Mouse (Mus musculus): ENCODE data around the gene Fam168a.

Gene Fam168a

DNA sequence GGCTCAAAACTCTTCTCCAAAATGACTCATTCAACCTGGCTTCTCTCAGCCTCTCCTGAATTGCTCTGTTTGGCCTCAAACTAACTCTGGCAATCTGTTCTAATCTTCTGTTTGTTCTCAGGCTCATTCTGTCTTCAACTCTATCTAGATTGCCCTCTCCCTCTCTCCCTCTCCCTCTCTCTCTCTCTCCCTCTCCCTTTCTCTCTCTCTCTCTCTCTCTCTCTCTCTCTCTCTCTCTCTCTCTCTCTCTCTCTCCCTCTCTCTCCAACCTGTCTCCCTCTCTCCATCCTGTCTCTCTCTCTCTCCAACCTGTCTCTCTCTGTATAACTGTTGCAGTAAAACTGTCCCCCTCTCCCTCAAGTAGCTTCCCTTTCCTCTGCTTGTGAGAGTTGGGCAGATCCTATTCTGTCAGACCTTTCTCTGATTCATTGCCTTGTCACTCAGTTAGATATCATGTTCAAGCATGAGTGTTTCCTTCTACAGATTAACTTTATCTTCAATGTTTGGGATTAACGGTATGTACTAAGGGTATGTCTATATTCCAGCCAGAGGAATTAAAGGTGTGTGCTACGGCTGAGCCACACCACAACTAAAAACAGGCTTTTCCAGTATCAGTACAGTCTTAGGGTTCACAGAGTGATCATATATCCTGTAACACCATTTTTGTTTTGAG lies 64.4 kb downstream of the Fam168a start:
- no peak for DNase-seq (ENCODE audit: low spot score in 2 of 2)

DNA sequence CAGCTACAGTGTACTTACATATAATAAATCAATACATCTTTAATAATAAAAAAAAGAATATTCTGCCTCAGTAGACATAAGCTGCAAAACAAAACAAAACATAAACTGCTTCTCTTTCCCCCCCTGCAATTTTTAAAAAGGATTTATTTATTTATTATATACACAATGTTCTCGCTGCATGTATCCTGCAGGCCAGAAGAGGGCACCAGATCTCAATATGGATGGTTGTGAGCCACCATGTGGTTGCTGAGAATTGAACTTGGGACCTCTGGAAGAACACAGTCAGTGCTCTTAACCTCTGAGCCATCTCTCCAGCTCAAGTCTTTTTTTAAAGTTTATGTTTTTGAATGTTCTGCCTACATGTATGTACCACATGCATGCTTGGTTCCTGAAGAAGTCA lies 67.8 kb downstream of the Fam168a start:
- no peak for DNase-seq (ENCODE audit: low spot score in 2 of 2)

DNA sequence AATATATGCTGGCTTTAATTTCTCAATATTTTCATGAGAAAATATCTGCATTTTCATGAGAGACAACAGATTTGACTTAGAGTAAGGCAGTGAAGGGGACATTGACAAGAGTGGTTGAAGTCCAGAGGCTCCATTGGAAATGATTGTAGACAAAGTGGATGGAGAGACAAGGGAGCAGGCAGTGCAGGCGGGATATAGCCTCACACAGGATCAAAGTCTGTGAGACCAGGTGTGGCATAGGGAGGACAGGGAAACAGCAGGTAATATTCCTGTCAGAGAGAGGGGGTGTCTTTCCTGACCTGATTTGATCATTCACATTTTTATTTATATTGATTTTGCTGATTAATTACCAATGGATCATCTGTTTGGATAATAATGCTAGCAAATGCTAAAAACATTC lies 69.4 kb downstream of the Fam168a start:
- DNase-seq (ENCODE audit: low spot score in 2 of 2), result no peak

DNA sequence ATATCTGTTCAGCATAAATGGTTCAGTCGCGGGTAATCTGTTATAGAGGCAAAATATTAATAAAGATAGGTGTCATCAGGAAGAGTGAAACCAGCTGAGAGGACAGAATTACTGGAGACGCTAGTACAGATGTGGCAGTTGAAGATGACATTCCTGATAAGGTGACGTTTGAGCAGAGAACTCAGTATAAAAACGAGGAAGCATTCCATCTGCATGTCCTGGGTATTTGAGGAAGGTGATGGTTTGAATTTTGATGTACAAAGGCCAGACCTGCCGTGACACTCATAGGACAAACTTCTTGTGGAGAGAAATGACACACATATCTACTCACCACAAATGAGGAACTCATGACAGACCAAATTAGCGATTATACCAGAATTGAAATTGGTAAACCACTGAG lies 73.8 kb downstream of the Fam168a start:
- no peak for DNase-seq (ENCODE audit: low spot score in 2 of 2)

DNA sequence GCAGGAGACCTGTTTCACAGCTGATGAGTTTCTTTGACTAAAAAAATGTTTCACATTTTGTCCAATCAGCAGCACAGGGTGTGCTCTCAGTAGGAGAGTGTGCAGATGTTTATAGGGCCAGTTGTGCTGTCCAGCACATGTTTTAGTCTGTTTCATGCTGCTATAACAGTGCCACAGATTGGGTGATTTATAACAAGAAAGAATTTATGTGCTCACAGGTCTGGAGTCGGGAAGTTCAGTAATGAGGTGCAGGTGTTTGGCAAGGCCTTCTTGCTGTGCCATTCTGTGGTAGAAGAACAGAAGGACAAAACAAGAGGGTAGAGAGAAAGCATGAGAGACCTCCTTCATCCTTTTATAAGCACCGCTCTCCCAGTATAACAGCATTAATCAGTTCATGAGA lies 78.2 kb downstream of the Fam168a start:
- DNase-seq (ENCODE audit: low spot score in 2 of 2), result no peak

DNA sequence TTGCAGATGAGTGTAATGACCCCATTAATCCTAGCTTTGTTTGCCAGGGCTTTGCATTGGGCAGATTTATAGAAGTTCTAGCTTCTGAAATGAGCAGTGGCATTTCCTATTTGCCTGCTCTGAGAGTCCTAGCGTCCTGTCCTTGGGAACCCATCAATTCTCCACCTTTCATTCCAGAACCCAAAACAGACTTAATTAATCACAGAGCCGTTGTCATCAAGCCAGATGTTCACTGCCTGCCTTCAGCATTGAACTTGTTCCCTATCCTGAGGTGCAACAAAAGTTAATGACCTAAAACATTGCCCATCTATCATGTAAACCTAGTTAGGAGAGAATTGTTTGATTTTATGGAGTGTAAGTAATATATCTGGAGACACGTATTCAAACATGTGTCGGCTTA lies 79.0 kb downstream of the Fam168a start:
- no peak for DNase-seq (ENCODE audit: low spot score in 2 of 2)

DNA sequence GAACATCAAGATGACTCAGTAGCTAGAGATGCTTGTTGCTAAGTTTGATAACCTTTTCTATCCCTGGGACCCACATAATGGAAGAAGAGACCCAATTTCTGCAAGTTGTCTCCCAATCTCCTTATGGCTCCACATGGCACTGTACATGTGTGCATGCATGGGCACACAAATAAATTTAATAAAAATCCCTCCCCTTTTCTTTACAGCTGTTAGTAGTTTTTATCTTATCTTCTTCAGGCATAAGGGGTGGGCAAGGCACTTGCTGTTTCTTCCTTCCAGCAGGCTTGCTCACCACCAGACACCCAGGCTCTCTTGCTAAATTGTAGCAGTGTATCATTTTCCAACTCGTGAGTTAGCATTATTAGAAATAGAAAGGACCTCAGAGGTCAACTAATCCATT lies 79.6 kb downstream of the Fam168a start:
- no peak for DNase-seq (ENCODE audit: low spot score in 2 of 2)

DNA sequence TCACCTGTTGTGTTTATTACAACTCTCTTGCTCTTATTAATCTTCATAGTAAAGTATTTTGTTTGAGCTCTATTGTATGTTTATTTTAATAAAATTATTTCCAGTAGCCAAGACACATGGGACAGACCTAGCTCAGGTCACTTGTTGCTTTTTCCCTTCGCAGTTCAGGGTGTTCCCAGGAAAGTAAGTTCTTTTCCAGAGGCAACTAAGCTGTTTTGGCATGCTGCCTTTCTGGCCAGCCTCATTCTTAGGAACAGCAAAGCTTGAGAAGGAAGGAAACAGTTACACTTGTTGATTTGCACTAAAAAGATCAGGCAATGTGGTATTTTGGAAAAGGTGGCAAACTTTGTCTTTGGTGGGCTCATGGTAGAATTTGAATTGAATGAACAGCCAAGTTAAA lies 81.9 kb downstream of the Fam168a start:
- DNase-seq (ENCODE audit: low spot score in 2 of 2), result no peak

DNA sequence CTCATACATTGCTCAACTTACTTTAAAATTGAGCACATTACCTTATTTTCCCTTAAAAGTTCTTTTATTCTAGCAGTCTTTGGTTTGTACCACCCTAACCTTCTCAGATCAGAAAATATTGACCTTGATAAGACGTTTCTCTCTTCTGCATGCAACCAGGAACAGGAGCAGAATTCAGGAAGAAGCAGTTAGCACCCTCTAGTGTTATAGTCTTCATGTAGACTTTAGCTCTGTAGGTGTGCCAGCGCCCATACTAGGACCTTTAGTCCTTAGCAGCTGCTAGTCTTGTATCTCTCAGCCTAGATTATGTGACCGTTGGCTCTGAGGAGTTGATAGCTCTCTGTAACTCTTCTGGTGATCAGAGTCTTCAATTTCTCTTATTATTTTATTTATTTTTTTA lies 92.4 kb downstream of the Fam168a start:
- no peak for DNase-seq (ENCODE audit: low spot score in 2 of 2)

DNA sequence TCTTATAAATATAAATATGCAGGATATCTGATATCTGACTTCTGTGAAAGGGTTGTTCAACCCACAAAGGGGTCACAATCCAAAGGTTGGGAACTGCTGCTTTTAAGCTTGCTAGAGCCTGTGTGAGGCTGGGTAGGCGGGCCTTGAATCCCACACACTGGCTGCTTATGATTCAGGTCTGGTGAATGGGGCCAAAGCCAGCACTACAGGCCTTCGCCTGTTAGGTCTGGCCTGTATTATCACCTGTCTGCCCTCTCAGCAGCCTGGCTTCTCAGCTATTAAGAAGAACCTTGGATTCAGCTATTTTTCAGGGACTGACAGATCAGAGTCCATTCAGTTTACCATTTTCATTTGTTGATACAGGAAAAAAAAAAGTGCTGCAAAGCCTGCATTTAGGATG lies 99.0 kb downstream of the Fam168a start:
- no peak for DNase-seq (ENCODE audit: low spot score in 2 of 2)

DNA sequence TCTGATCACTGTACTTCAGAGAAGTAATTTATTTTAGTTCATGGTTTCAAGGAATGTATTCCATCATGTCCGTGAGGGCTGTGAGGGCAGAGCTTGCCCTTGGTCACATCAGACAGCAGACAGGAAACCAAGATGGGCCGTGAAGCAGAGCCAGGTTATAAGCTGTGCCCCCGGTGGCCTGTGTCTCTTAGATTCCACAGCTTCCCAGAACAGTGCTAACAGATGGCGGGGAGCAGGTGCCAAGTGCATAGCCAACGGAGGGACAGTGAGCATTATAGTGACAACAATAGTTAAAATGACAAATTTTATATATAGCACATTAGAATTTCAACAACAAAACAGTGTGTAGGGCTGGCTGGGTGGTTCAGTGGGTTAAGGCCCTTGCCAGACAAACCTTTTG lies 105.5 kb downstream of the Fam168a start:
- DNase-seq (ENCODE audit: low spot score in 2 of 2), result no peak

DNA sequence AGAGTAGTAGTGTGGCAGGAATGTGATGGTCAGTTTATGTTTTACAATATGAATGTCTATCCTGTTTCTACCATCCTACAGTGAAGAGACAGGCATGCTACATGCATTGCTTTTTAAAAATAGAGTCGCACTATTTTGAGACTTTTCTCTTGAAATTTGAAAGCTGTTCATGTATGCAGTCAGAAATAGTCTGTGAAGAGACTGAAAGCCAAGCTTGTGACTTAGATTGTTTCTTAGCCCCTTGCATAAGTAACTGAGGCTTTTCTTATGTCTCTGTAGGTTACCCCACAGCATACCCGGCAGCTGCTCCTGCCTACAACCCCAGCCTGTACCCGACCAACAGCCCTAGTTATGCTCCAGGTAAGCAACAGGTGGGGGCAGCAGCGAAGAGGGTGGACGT lies 106.2 kb downstream of the Fam168a start:
- DNase-seq (ENCODE audit: low spot score in 2 of 2), result no peak

DNA sequence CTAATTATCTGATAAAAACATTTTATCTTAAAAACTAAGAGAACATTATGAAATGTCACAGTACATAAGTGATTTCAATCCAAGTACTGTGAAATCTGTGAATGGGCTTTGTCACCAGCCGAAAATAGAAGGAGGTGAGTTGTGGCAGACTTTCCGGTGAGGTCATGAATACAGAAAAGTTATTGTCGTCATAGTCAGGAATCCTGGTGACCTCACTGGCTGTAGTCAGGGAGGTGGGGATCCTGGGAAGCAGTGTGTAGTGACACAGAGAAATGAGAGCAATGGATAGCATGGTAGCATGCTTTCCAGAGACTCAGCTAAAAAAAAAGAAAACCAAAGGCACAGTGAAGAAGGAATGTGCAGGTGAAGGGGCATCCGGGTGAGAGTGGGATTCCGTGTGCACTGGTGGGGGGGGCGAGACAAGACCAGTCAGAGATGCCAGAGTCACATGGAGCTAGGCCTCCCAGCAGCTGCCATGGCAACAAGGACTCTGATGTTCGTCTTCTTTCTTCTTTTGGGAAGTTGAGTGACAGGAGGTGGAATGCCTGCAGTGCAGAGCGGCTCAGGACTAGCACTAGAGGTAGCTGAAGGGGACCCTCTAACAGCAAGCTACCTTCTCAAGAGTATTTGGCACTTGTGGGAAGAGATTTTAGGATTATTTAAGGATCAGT lies 109.6 kb downstream of the Fam168a start:
- no peak for DNase-seq (ENCODE audit: low spot score in 2 of 2)

DNA sequence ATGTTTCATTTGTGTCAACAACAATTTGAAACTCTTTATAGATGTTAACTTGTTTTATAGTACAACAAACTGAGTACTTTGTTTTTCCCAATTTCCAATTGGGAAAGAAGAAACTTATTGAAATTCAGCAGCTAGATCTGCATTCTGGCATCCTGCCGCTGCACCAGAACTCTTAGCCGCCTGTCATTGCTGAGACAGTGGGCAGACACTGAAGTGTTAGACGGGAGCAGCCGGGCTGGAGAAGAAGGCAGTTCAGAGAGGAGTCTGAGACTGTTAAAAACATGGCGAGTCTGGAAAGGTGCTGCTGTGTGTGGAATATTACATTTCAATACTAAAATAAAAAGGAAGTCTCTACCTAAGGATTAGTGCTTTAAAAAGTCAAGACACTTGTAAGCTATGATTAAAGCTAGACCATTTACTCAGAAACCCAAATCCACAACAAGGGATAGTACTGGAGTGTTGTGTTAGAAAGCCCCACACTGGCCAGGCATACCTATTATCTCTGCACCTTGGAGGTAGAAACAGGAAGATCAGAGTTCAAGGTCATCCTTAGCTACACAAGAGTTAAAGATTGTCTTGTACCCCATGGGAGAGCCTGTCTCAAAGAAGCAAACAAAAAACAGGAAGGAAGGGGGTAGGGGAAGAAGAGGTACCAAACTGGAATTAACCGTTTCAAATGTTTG lies 110.5 kb downstream of the Fam168a start:
- DNase-seq (ENCODE audit: low spot score in 2 of 2), result peak in 1 of 2 experiments; percentile 56

DNA sequence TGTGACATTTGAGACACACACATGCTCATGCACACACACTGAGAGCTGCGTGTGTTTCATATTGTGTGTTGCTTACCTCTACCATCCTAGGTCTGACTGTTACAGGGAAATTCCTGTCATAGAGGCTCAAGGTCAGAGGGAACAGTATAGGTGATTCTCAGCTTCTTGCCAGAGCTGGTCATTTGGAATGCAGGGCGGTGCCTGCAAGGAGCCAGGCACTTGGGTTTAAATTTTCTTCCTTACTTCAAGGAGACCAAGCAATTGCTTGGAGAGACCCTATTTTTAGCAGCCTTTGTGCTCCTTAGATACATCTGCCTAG lies 111.0 kb downstream of the Fam168a start:
- no peak for DNase-seq (ENCODE audit: low spot score in 2 of 2)

DNA sequence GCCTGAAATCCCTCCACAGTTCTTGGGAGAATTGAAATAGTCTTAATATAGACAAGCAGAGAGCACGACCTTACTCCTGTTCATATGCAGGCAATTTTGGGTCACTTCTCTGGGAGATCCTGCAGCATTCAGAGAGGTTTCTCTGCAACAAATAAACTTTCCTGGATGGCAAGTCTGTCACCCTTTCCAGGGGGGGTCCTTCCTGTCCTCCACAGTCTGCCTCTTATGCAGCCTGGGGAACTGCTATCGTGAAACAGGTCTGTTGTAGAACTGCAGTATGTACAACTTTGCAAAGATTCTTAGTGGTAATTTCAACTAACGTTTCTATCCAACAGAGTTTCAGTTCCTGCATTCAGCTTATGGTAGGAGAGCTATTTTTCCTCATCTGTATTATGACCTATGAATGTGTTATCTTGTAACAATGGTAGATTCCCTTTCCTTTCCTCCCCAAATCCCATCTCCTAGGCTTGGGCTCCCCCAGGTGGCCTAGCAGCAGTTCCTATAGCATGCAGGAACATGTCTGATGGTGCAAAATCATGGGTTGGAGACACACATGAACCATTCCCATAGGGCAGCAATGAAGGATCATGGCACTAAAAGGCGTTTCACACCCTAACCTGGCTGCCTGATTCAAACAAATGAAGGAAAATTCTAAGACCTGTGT lies 112.1 kb downstream of the Fam168a start:
- no peak for DNase-seq (ENCODE audit: low spot score in 2 of 2)

DNA sequence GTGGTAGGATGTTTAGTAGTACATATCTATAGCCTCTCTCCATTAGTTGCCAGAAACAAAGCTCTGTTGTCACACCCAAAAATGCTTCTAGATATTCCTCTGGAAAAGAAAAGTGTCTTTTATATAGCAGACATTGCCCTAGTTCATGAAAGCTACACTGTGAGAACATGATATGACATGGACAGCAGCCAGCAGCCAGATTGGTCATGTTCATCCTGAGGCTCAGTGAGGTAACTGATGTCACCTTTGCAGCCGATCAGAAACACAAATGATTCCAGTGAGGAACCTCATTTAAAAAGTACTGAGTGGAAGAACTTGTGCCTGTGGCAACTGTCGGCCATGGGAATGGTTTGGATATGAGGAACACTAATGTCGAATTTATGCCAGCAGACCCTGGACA lies 118.2 kb downstream of the Fam168a start:
- no peak for DNase-seq (ENCODE audit: low spot score in 2 of 2)

DNA sequence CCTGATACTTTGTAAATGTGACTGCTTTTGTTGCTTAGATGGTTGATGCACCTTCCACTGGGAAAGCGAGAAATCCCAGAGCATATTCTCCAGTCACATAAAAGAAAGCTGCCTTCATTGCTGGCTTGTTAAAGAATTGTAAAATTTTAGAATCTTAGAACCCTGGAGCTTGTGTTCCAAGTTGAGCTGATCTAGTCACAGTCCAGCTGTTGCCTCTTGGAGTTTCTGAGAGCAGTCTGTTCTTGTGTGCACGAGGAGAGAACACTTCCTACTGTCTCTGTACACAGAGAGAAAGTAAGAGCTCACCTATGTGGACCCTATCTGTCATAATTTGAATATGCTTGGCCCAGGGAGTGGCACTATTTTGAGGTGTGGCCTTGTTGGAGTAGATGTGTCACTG lies 122.1 kb downstream of the Fam168a start:
- no peak for DNase-seq (ENCODE audit: low spot score in 2 of 2)

DNA sequence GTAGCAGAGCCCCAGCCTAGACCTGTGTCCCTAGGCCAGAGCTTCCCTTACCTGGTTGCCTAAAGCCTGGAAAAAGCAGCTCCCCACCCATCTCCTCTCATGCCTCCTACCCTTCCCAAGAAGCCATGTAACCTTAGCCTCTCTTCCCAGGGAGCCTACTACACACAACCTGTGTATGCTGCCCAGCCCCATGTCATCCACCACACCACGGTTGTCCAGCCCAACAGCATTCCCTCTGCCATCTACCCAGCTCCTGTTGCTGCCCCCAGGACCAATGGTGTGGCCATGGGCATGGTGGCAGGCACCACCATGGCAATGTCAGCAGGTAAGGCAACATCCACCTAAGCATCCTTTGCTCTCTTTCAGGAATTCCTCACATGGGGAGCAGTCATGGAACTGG lies 127.4 kb downstream of the Fam168a start:
- DNase-seq (ENCODE audit: low spot score in 2 of 2), result no peak

DNA sequence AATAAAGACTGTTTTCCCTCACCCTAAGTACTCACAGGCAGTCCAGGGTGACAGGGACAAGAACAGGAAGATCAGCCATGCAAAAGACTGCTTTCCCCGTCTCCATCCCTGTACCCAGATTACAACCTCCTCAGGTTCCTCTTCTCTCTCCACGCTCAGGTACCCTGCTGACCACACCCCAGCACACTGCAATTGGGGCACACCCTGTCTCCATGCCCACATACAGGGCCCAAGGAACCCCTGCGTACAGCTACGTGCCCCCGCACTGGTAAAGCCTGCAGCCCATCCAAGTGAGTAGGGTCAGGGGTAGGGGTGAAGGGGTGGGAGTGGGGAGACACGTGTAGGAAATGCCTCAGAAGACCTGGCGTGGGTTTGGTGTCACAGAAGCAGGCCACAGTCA lies 128.7 kb downstream of the Fam168a start:
- DNase-seq (ENCODE audit: low spot score in 2 of 2), result no peak

DNA sequence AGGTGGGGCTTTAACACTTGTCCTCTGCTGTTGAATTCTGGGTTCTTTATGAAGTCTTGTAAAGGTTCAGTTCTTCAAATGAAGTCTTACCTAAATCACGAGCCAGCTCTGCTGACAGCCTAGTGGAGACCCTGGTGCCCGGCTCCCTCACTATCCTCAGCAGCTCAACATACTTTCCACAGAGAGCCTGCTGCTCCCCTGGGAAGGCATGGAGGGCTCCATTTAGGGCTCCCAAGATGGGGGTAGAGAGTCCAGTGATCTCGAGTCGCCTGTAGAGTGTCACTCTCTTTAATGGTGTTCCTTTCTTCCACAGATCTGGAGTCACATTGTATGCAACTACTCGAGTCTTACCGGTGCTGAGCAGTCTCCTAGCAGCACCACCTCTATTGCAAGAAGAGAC lies 129.3 kb downstream of the Fam168a start:
- no peak for DNase-seq (ENCODE audit: low spot score in 2 of 2)

DNA sequence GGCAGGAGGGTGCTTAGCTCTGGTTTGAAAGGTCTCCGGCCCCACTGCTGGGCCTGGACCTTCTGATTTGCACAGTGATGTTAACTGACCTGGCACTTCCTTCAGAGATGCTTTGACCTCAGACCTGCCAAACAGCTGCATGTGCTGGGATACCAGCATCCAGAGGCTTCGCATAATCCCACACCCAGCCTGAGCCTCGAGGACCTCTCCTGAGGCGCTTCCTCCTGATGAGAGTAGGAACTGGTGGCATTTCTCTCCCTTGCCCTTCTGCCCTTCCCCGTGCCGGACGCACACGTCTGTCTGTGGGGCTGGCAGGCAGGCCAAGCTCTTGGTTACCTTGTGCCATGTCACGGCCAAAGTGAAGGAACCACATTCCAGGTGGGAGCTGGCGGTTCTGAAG lies 130.2 kb downstream of the Fam168a start:
- DNase-seq (ENCODE audit: low spot score in 2 of 2), result no peak

DNA sequence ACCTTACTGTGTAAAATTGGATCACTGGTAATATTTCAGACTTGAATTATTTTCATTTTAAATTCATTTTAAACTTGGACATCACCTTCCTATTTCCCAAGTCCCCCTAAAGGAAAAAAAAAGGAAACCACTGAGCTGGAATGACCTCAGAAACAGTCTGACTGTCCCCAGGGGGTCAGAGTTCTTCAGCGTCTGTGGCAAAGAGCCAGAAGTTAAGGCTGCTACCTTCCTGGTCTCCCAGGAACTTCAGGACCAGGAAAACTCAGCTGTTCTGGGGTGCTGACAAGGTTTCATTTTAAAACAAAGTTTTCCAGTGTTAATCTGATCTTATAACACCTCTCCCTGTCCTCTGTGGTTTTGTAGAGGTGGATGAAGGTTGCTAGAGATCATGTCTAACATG lies 131.3 kb downstream of the Fam168a start:
- DNase-seq (ENCODE audit: low spot score in 2 of 2), result no peak
